Mouse (Mus musculus) hindbrain, embryonic 11.5 days (tissue): ENCODE data around the gene Katnal1. TPM values are rescaled to one million over a fixed set of nuclear protein-coding genes. Genes with fewer than 3 reads are reported as not detected.

Source experiments
- ATAC-seq: fragments of 200-750 bp; cut with Nextera tagmentation; 2 replicates; pipeline ENCODE4 v1.8.0; 2017; ENCODE audit warnings: mild to moderate bottlenecking, moderate TSS enrichment, moderate library complexity; ENCODE audit not compliant: low FRiP score
- DNase-seq: peaks from one replicate; pipeline ENCODE4 v3.0.0-alpha.2; 2015; ENCODE audit warnings: low spot score
- H3K27ac ChIP-seq: fragments of 300-500 bp; sonication (generic); 2 replicates; pipeline ENCODE4 v1.5.1; 2014; ENCODE audit warnings: mild to moderate bottlenecking, low read depth, low read length
- H3K27me3 ChIP-seq: fragments of 300-500 bp; sonication (generic); 2 replicates; pipeline ENCODE4 v1.6.1; 2014; ENCODE audit warnings: mild to moderate bottlenecking, low read length, moderate library complexity, mixed read lengths; ENCODE audit not compliant: control insufficient read depth, insufficient read depth
- H3K36me3 ChIP-seq: fragments of 300-500 bp; sonication (generic); 2 replicates; pipeline ENCODE4 v1.6.1; 2014; ENCODE audit warnings: mild to moderate bottlenecking, low read length, moderate library complexity, mixed read lengths; ENCODE audit not compliant: control insufficient read depth, insufficient read depth
- H3K4me1 ChIP-seq: fragments of 300-500 bp; sonication (generic); replicated peaks from 2 replicates; pipeline ENCODE4 v1.6.1; 2014; ENCODE audit warnings: low read length, mixed read lengths; ENCODE audit not compliant: control insufficient read depth, insufficient read depth
- H3K4me2 ChIP-seq: fragments of 300-500 bp; sonication (generic); replicated peaks from 2 replicates; pipeline ENCODE4 v1.6.1; 2014; ENCODE audit warnings: mild to moderate bottlenecking, low read depth, low read length
- H3K4me3 ChIP-seq: fragments of 300-500 bp; sonication (generic); 2 replicates; pipeline ENCODE4 v1.5.1; 2014; ENCODE audit warnings: low read depth, low read length
- H3K9ac ChIP-seq: fragments of 300-500 bp; sonication (generic); 2 replicates; pipeline ENCODE4 v1.6.1; 2014; ENCODE audit warnings: low read depth, low read length
- H3K9me3 ChIP-seq: fragments of 300-500 bp; sonication (generic); 2 replicates; pipeline ENCODE4 v1.6.1; 2016; ENCODE audit warnings: low read length; ENCODE audit not compliant: control insufficient read depth
- WGBS: fragments of 180-500 bp; shearing (Covaris S2); extraction: QIAGEN DNeasy Blood & Tissue Kit; methylation state at CpG from one replicate; pipeline ENCODE4 v1.1.7; 2014; 5-methylcytosine and 5-hydroxymethylcytosine counted together
- polyA plus RNA-seq: library from polyadenylated mRNA; unstranded; fragments of >200 nt; fragmentation: Nextera tagmentation; extraction: Ambion mirVana; gene quantifications from 2 replicates; pipeline ENCODE4 v1.2.1, GENCODE M21; 2014

Gene Katnal1
- polyA plus RNA-seq, 1 experiment from 2014 or later: 32.1 TPM

DNA sequence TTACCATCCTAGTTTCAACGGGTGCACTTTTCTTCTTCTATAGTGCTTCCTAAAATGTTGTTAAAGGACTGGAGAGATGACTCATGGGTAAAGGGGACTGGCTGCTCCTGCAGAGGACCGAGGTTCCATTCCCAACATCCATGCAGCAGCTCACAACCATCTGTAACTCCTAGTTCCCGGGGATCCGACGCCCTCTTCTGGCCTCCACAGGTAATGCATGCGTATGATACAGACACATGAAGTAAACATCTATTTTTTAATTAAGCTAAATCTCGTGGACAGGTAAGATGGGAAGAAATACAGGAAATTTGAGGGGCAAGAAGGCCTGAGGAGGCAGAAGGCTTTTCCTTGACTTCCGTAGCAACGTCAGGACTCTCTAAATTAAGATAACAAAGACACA lies 29.2 kb upstream of the Katnal1 start:
- no peaks in the 10 kb centered on the region for H3K27me3 ChIP-seq
- H3K36me3 ChIP-seq: no peaks in the 10 kb centered on the region
- WGBS: 46% methylated on average over 9 of the region's 9 CpGs
- no peak for ATAC-seq
- H3K4me1 ChIP-seq: peaks cover 3% of the 10 kb centered on the region
- H3K9ac ChIP-seq: no peak overlapping the region
- no peak overlapping the region for H3K27ac ChIP-seq
- H3K9me3 ChIP-seq: no peaks in the 10 kb centered on the region
- no peak overlapping the region for H3K4me3 ChIP-seq
- DNase-seq: no peak
- H3K4me2 ChIP-seq: no peak overlapping the region

GRCm38 (mm10) chr5:148956898-148957535 lies 27.9 kb upstream of the Katnal1 start:
- no peak overlapping the region for H3K4me2 ChIP-seq
- no peak overlapping the region for H3K4me3 ChIP-seq
- no peak for ATAC-seq
- H3K9ac ChIP-seq: no peak overlapping the region
- H3K4me1 ChIP-seq: peaks cover 3% of the 10 kb centered on the region
- no peaks in the 10 kb centered on the region for H3K27me3 ChIP-seq
- H3K36me3 ChIP-seq: no peaks in the 10 kb centered on the region
- H3K9me3 ChIP-seq: no peaks in the 10 kb centered on the region
- no peak overlapping the region for H3K27ac ChIP-seq
- WGBS: 64% methylated on average over 9 of the region's 9 CpGs
- DNase-seq: no peak

DNA sequence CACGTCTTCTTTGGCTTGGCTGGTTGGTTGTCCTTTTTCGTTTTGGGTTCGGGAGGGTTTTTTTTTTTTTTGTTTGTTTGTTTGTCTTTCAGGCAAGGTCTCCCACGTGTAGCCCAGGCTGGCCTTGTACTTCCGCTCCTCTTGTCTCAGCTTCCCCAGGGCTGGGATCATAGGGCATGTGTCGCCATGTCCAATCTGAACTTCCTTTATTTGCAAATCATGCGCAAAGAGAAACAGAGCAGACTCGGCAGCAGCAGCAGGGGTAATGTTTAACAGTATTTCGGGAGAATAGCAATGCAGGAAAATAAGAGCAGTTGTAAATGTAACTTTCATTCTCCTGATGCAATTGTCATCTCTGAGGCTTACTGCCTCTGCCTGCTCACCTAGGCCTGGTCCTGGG lies 27.0 kb upstream of the Katnal1 start:
- 74% methylated on average over 9 of the region's 9 CpGs for WGBS
- no peak for ATAC-seq

GRCm38 (mm10) chr5:148955575-148955974 lies 26.5 kb upstream of the Katnal1 start:
- WGBS: 93% methylated on average over 6 of the region's 6 CpGs
- ATAC-seq: no peak
- no peak for DNase-seq

More for the DNA sequence above, 27.0 kb upstream of the Katnal1 start:
- Histone ChIP-seq H3K4me2 (no peak overlapping the region), H3K9me3 (no peaks in the 10 kb centered on the region), H3K9ac (no peak overlapping the region), H3K36me3 (no peaks in the 10 kb centered on the region), H3K4me1 (peaks cover 3% of the 10 kb centered on the region), H3K27me3 (no peaks in the 10 kb centered on the region), H3K4me3 (no peak overlapping the region), H3K27ac (no peak overlapping the region)
- DNase-seq: no peak

DNA sequence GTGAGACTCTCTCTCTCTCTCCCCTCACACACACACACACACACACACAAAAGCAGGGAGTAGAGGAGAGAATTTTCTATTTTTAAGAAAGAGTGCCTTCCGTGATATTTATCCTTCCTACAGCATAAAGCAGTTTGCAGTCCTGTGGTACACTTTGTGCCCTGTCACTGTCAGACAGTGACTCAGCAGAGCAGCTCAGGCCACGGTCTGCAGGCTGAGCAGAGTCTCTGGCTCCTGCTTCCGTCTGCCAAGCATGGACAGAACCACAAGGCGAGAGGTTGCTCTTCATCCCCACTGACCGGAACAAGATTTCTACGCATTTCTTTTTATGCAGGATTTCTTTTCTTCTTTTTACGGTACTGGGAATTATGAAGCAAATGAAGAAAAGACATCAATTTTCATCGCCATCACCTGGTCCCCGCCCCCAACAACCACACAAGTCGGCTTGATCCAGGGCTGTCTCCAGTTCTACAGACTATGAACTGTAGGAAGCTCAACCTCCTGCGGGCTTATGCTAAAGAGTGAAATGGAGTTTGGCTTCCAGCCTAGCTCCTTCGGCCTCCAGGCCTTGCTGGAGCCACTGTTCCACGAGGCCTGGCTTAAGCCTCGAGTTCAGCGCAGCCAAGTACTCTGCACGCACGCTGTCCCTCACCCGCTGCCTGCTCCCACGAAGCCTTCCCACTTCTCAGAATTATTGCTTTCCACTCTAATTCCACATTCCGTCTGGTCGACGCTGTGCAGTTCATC lies 25.4 kb upstream of the Katnal1 start:
- WGBS: 85% methylated on average over 22 of the region's 22 CpGs
- Histone ChIP-seq H3K27ac (no peak overlapping the region), H3K4me1 (peaks cover 3% of the 10 kb centered on the region; the same call in 1 of the 2 replicates), H3K9me3 (no peaks in the 10 kb centered on the region), H3K36me3 (no peaks in the 10 kb centered on the region), H3K4me2 (no peak overlapping the region), H3K4me3 (no peak overlapping the region), H3K9ac (no peak overlapping the region), H3K27me3 (no peaks in the 10 kb centered on the region)
- no peak for DNase-seq
- no peak for ATAC-seq

More at GRCm38 (mm10) chr5:148955575-148955974, 26.5 kb upstream of the Katnal1 start:
- H3K27me3 ChIP-seq: no peaks in the 10 kb centered on the region
- no peak overlapping the region for H3K27ac ChIP-seq
- no peak overlapping the region for H3K9ac ChIP-seq
- H3K9me3 ChIP-seq: no peaks in the 10 kb centered on the region
- H3K4me1 ChIP-seq: peaks cover 3% of the 10 kb centered on the region
- no peaks in the 10 kb centered on the region for H3K36me3 ChIP-seq
- no peak overlapping the region for H3K4me3 ChIP-seq
- no peak overlapping the region for H3K4me2 ChIP-seq

DNA sequence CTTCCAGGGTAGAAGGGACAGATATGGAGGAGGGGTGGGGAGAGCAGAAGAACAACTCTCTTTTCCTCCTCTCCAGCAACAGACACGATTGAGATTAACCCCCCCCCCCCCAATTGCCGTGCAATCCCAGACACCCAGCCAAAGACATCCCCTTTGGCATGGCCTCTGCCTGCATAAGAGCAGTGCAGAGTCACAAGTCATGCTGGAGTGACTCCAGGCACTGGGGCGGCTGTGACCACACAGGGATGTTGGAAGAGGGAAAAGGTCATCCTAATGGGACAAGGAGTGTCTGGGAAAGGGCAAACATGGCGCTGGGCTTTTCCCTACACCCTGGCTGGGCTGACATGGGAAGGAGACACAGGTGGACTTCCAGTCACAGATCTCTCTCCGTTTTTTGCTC lies 24.0 kb upstream of the Katnal1 start:
- 89% methylated on average over 5 of the region's 5 CpGs for WGBS
- no peak overlapping the region for H3K27ac ChIP-seq
- H3K9ac ChIP-seq: no peak overlapping the region
- no peak overlapping the region for H3K4me3 ChIP-seq
- no peaks in the 10 kb centered on the region for H3K4me1 ChIP-seq
- ATAC-seq: no peak
- DNase-seq: no peak
- no peak overlapping the region for H3K4me2 ChIP-seq
- H3K9me3 ChIP-seq: no peaks in the 10 kb centered on the region
- H3K36me3 ChIP-seq: no peaks in the 10 kb centered on the region
- no peaks in the 10 kb centered on the region for H3K27me3 ChIP-seq

DNA sequence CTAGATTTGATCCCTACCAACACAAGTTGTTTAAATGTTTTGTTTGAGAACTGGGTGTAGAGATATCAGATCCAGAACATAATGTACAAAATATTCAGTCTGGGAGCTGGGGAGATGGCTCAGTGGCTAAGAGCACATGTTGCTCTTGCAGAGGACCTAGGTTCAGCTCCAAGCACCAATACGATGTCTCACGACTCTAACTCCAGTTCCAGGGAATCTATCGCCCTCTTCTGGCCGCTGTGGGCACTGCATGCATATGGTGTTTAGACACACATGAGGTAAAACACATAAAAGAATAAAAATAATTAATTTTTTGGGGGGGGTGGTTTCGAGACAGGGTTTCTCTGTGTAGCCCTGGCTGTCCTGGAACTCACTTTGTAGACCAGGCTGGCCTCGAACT lies 23.3 kb upstream of the Katnal1 start:
- H3K4me3 ChIP-seq: no peak overlapping the region
- no peaks in the 10 kb centered on the region for H3K4me1 ChIP-seq
- H3K36me3 ChIP-seq: no peaks in the 10 kb centered on the region
- H3K4me2 ChIP-seq: no peak overlapping the region
- DNase-seq: peak; percentile 63
- no peak for ATAC-seq
- H3K9ac ChIP-seq: no peak overlapping the region
- whole genome bisulfite sequencing: 48% methylated on average over 6 of the region's 6 CpGs
- no peaks in the 10 kb centered on the region for H3K9me3 ChIP-seq
- no peak overlapping the region for H3K27ac ChIP-seq
- H3K27me3 ChIP-seq: no peaks in the 10 kb centered on the region

GRCm38 (mm10) chr5:148951360-148951759 lies 22.2 kb upstream of the Katnal1 start:
- no peak for ATAC-seq
- Histone ChIP-seq H3K4me3 (no peak overlapping the region), H3K27ac (no peak overlapping the region), H3K9ac (no peak overlapping the region), H3K9me3 (no peaks in the 10 kb centered on the region), H3K36me3 (no peaks in the 10 kb centered on the region), H3K4me1 (no peaks in the 10 kb centered on the region), H3K4me2 (no peak overlapping the region), H3K27me3 (no peaks in the 10 kb centered on the region)
- DNase-seq: no peak
- WGBS: 93% methylated on average over 5 of the region's 5 CpGs

- Histone ChIP-seq H3K9me3 (no peaks in the 10 kb centered on the region), H3K4me2 (no peak overlapping the region), H3K27me3 (no peaks in the 10 kb centered on the region), H3K4me3 (no peak overlapping the region), H3K4me1 (no peaks in the 10 kb centered on the region), H3K36me3 (no peaks in the 10 kb centered on the region), H3K9ac (no peak overlapping the region), H3K27ac (no peak overlapping the region)
- WGBS: 64% methylated on average over 15 of the region's 15 CpGs
- no peak for DNase-seq
- no peak for ATAC-seq
These were observed 20.9 kb upstream of the Katnal1 start for GRCm38 (mm10) chr5:148950064-148950463.
